Mouse (Mus musculus) spleen, postnatal 36 days (tissue): ENCODE data around the gene Lrrc72.

Experiments
- DNase-seq, 2 experiments: peaks; one replicate each; pipeline ENCODE4 v3.0.0; 2022; ENCODE audit warnings: low spot score in 2 of 2, mixed read lengths in 1 of 2

Lrrc72 gene

GRCm38 (mm10) chr12:36189610-36190009, 63.6 kb downstream of the Lrrc72 start:
- no peak for DNase-seq

DNA sequence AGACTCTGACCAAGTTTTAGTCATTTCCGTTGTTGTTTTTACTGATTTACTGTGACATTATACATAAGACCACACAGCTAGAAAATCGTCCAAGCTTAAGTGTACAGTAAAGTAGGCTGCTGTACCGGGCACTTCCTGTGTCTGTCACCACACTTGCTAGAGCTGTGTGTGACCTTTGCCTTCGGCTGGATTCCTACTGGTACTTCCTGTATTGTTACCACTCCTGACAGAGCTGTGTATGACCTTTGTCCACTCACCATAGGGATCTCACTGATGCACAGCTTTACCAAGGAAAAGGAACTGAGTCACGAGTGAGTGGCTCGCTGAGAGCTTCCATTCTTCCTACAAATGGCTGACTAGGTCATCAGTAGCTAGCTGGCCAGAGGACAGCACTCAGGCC, 66.1 kb downstream of the Lrrc72 start:
- peak in 1 of 2 experiments; percentile 8 for DNase-seq

GRCm38 (mm10) chr12:36182570-36182969, 70.6 kb downstream of the Lrrc72 start:
- no peak for DNase-seq

- no peak for DNase-seq
These were observed 76.0 kb downstream of the Lrrc72 start for GRCm38 (mm10) chr12:36177227-36177626.

DNA sequence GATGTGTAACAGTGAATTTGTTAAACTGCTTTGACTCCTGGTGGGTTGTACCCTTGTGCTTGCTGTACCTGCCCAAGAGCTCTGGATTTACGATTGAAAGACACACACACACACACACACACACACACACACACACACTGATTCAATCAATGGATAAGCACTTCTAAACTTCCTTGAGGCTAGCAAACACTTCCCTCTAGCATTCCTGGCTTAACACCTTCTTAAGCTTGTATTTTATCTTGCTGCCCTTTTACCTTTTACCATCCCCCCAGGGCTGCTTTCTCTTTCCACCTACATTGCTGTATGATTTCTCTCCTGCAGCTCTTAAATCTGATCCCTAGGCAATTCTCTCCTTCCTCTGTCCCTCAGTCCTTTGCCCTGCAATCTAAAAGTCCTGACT, 87.9 kb downstream of the Lrrc72 start:
- no peak for DNase-seq

GRCm38 (mm10) chr12:36164126-36164791, 88.9 kb downstream of the Lrrc72 start:
- DNase-seq, result no peak
